Mouse (Mus musculus) frontal cortex, adult (tissue): ENCODE data around the gene Pdcd11.
A peak's percentile ranks its signal among the peaks of the same experiment; 100 is the strongest.

Source experiments
- ATAC-seq: cut with Nextera tagmentation; 2 replicates; pipeline ENCODE4 v1.9.2; 2017; ENCODE audit warnings: mild to moderate bottlenecking, moderate library complexity, mixed read lengths; ENCODE audit not compliant: low TSS enrichment

The Pdcd11 gene

GRCm38 (mm10) chr19:47090550-47091156 is at the start of gene Pdcd11, which contains the start of gene Usmg5:
Gene Pdcd11 (plus strand): TSS chr19:47090768.
Gene Usmg5 (minus strand): TSS chr19:47090647.
- peak; percentile 97 for ATAC-seq

GRCm38 (mm10) chr19:47043608-47044007 is 47.0 kb upstream of the Pdcd11 start:
- peak; percentile 60; the same call in 1 of the 2 replicates for ATAC-seq

- no peak for ATAC-seq
Measured at GRCm38 (mm10) chr19:47046343-47046742, 44.2 kb upstream of the Pdcd11 start.

GRCm38 (mm10) chr19:47047236-47047833 is 43.2 kb upstream of the Pdcd11 start:
- ATAC-seq: no peak

- no peak for ATAC-seq
Measured at GRCm38 (mm10) chr19:47049061-47049460, 41.5 kb upstream of the Pdcd11 start.

- ATAC-seq: no peak
Measured at GRCm38 (mm10) chr19:47049840-47050239, 40.7 kb upstream of the Pdcd11 start.

- ATAC-seq: peak; percentile 98
Measured at GRCm38 (mm10) chr19:47050271-47051032, 40.1 kb upstream of the Pdcd11 start, which contains the start of gene Pcgf6. Gene Pcgf6 (minus strand): TSS chr19:47050906.

- no peak for ATAC-seq
Measured at GRCm38 (mm10) chr19:47052927-47053326, 37.6 kb upstream of the Pdcd11 start.

GRCm38 (mm10) chr19:47053471-47053870 is 37.1 kb upstream of the Pdcd11 start:
- ATAC-seq: no peak

- no peak for ATAC-seq
Measured at GRCm38 (mm10) chr19:47057684-47058083, 32.9 kb upstream of the Pdcd11 start.

- ATAC-seq: no peak
Measured at GRCm38 (mm10) chr19:47065860-47066259, 24.7 kb upstream of the Pdcd11 start.

- peak; percentile 73 for ATAC-seq
Measured at GRCm38 (mm10) chr19:47067096-47067882, 23.3 kb upstream of the Pdcd11 start, which contains the start of gene Taf5. Gene Taf5 (plus strand): TSS chr19:47067746.

- ATAC-seq: peak; percentile 97
Measured at GRCm38 (mm10) chr19:47067924-47068611, 22.5 kb upstream of the Pdcd11 start.

GRCm38 (mm10) chr19:47088226-47088625 is 2.3 kb upstream of the Pdcd11 start:
- ATAC-seq: no peak

GRCm38 (mm10) chr19:47089718-47090525 is 646 bp upstream of the Pdcd11 start:
- peak; percentile 28; the same call in 1 of the 2 replicates for ATAC-seq

GRCm38 (mm10) chr19:47101080-47101479 is 10.5 kb downstream of the Pdcd11 start:
- ATAC-seq: no peak

- ATAC-seq: no peak
Measured at GRCm38 (mm10) chr19:47104641-47105271, 14.2 kb downstream of the Pdcd11 start.

- ATAC-seq: no peak
Measured at GRCm38 (mm10) chr19:47118634-47119033, 28.1 kb downstream of the Pdcd11 start.

- peak; percentile 65 for ATAC-seq
Measured at GRCm38 (mm10) chr19:47121054-47121453, 30.5 kb downstream of the Pdcd11 start.

GRCm38 (mm10) chr19:47122802-47123201 is 32.2 kb downstream of the Pdcd11 start:
- no peak for ATAC-seq
